Mouse (Mus musculus) cerebellum, adult 2 months (tissue): ENCODE results near the gene C1d. TPM values are rescaled to one million over a fixed set of nuclear protein-coding genes. Genes with fewer than 3 reads are reported as not detected.

Experiments used
- DNase-seq, 2 experiments: peaks; one replicate each; pipeline ENCODE4 v3.0.0; 2021
- H3K27ac ChIP-seq: fragments of 200-500 bp; 2 replicates; pipeline ENCODE4 v1.5.1; 2012; ENCODE audit warnings: low read length, control low read depth, inconsistent platforms; ENCODE audit not compliant: insufficient read depth
- H3K27me3 ChIP-seq: fragments of 200-500 bp; 2 replicates; pipeline ENCODE4 v1.6.1; 2012; ENCODE audit warnings: inconsistent platforms, mild to moderate bottlenecking, low read length, moderate library complexity; ENCODE audit not compliant: control insufficient read depth, insufficient read depth
- H3K4me1 ChIP-seq: fragments of 200-500 bp; 2 replicates; pipeline ENCODE4 v1.6.1; 2011; ENCODE audit warnings: low read length; ENCODE audit not compliant: control insufficient read depth, insufficient read depth
- H3K4me3 ChIP-seq: fragments of 200-500 bp; replicated peaks from 2 replicates; pipeline ENCODE3; 2011; ENCODE audit warnings: mild to moderate bottlenecking, low read depth, low read length, control low read depth; ENCODE audit not compliant: insufficient read depth
- CTCF ChIP-seq: fragments of 200-500 bp; IDR thresholded peaks from 2 replicates; pipeline ENCODE4 v1.5.1; 2011; ENCODE audit warnings: low read depth, mild to moderate bottlenecking, control low read depth, low read length, moderate library complexity, borderline replicate concordance; ENCODE audit not compliant: insufficient read depth
- POLR2A ChIP-seq: fragments of 200-500 bp; IDR thresholded peaks from 2 replicates; pipeline ENCODE4 v1.6.1; 2011; ENCODE audit warnings: low read length, control low read depth, borderline replicate concordance; ENCODE audit not compliant: insufficient read depth
- WGBS: fragments of 180-500 bp; shearing (Covaris S2); methylation state at CpG from one replicate; pipeline ENCODE4 v1.1.7; 2018; 5-methylcytosine and 5-hydroxymethylcytosine counted together
- polyA plus RNA-seq: library from polyadenylated mRNA; depleted of rRNA; stranded (reverse); fragments of >200 nt; gene quantifications from 2 replicates; pipeline ENCODE4 v1.2.3, GENCODE M21; 2012; rRNA removed

C1d gene
- 43.4 and 45.7 TPM in 2 replicates for polyA plus RNA-seq

GRCm38 (mm10) chr11:17257443-17257842, at the start of gene C1d:
C1d (plus strand) TSS chr11:17257579.
- no peaks in the 10 kb centered on the region for H3K27me3 ChIP-seq
- 0% methylated on average over 33 of the region's 33 CpGs for WGBS
- TF ChIP-seq POLR2A (peak; percentile 88), CTCF (no peak)
- peak; percentile 96 to 97 for DNase-seq
- peak within 1 kb of the TSS; percentile 93 for H3K4me3 ChIP-seq
- peak within 1 kb of the TSS; percentile 83 for H3K27ac ChIP-seq
- H3K4me1 ChIP-seq, result peaks cover 3% of the 10 kb centered on the region; the same call in 1 of the 2 replicates

GRCm38 (mm10) chr11:17211258-17212140, 45.9 kb upstream of the C1d start, which contains the start of gene Pno1:
Pno1 (minus strand) TSS chr11:17211568.
- peak within 1 kb of the TSS; percentile 98 for H3K27ac ChIP-seq
- peak within 1 kb of the TSS; percentile 94 for H3K4me3 ChIP-seq
- peak; percentile 97 to 98 for DNase-seq
- TF ChIP-seq POLR2A, result peak; percentile 44; the same call in 1 of the 2 replicates
- TF ChIP-seq CTCF, result no peak
- H3K4me1 ChIP-seq, result no peaks in the 10 kb centered on the region
- no peaks in the 10 kb centered on the region for H3K27me3 ChIP-seq
- WGBS, result under 1% methylated on average over 65 of the region's 65 CpGs

DNA sequence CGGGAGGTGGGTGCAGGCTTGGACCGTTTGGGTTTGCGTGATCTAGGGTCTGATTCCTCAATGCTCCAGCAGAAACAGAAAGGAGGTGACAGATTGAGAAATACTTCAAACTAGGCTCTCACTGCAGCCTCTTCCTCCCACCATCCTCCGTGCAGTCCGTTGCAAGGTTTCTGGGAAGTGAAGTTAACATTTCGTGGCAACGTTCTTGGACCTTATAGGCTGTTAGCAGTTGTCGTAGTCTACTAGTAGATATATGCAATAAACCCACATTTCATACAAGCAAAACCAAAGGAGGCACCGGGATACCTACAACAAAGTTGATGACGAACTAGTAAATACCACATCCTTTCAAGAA, 45.3 kb upstream of the C1d start:
- no peak for TF ChIP-seq POLR2A
- TF ChIP-seq CTCF, result no peak
- no peak for DNase-seq
- 1% methylated on average over 10 of the region's 10 CpGs for WGBS

DNA sequence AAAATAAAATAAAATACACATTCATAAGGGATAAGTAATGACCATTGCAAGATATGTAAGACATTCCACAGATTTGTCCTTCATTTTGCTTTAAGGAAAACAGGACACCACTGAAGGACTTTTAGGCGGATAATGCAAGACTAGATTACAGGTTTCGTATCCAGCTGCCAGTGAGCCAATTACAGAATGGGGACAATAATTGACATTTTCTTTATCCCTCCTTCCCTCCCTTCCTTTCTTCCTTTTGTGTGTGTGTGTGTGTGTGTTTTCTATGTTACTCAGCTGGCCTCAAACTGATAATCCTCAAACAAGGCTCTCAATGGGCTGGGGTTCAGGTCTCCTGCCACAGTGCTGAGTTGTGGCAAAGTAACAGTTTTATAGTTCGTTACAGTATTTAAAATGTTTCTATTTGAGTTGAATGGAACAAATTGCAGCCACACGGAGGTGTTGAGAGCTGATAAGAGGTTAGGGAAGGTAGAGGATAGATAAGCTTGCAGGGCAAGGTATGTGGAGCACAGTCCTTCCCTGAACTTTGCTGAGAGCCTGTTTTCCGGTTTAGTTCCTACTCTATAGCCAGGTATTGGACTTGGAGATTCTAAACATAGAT, 44.4 kb upstream of the C1d start:
- no peaks in the 10 kb centered on the region for H3K27me3 ChIP-seq
- DNase-seq, result no peak
- TF ChIP-seq CTCF (no peak), POLR2A (no peak)
- no peak overlapping the region for H3K27ac ChIP-seq
- WGBS, result 78% methylated on average over 5 of the region's 5 CpGs
- no peak overlapping the region for H3K4me3 ChIP-seq
- H3K4me1 ChIP-seq, result no peaks in the 10 kb centered on the region; the same call in 1 of the 2 replicates

More for the DNA sequence above, 45.3 kb upstream of the C1d start:
- Histone ChIP-seq H3K27ac (peak overlapping the region; percentile 98), H3K4me3 (peak overlapping the region; percentile 94), H3K4me1 (no peaks in the 10 kb centered on the region), H3K27me3 (no peaks in the 10 kb centered on the region)

DNA sequence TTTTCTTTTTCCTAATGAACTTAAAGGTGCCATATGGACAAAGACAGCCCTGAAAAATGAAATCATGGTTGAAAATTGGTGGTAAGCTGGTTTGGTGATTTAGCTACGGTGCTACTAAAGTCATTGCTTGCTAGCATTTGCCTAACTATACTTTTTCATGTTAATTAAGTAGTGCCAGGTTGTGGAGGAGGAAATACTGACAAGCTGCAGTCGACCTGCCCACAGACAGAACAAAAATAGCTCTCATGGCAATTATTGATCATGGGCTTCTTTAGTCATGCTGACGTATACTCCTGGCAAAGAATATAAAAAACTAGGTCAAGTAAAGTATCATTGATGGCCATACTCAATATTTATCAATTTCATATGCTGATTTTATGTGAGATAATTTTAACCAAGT, 41.9 kb upstream of the C1d start:
- TF ChIP-seq POLR2A, result no peak
- no peak for TF ChIP-seq CTCF
- Histone ChIP-seq H3K27me3 (no peaks in the 10 kb centered on the region), H3K4me1 (no peaks in the 10 kb centered on the region; the same call in 1 of the 2 replicates), H3K4me3 (no peak overlapping the region), H3K27ac (no peak overlapping the region)
- DNase-seq, result no peak
- WGBS, result 85% methylated on average over 3 of the region's 3 CpGs

DNA sequence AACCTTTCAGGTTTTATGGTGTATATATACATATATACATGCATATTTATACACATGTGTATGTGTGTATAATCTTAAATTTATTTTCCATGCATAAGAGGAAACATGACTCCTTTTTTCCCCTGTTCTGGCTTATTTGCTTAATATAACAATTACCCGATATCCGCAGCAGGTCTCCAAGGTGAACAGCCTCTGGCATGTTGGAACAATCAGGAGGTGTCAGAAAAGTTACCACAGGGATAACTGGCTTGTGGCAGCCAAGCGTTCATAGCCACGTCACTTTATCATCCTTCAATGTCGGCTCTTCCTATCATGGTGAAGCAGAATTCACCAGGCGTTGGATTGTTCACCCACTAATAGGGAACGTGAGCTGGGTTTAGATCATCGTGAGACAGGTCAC, 36.3 kb upstream of the C1d start:
- no peak overlapping the region for H3K4me3 ChIP-seq
- WGBS, result 97% methylated on average over 8 of the region's 8 CpGs
- TF ChIP-seq POLR2A (no peak), CTCF (no peak)

GRCm38 (mm10) chr11:17232792-17233191, 24.6 kb upstream of the C1d start:
- Histone ChIP-seq H3K4me1 (no peaks in the 10 kb centered on the region), H3K4me3 (no peak overlapping the region), H3K27me3 (no peaks in the 10 kb centered on the region), H3K27ac (no peak overlapping the region)
- WGBS, result 53% methylated on average over 5 of the region's 5 CpGs
- DNase-seq, result no peak
- TF ChIP-seq CTCF (no peak), POLR2A (no peak)

More for the DNA sequence above, 36.3 kb upstream of the C1d start:
- H3K27ac ChIP-seq, result no peak overlapping the region
- H3K4me1 ChIP-seq, result no peaks in the 10 kb centered on the region; the same call in 1 of the 2 replicates
- no peaks in the 10 kb centered on the region for H3K27me3 ChIP-seq
- DNase-seq, result no peak
